Mouse (Mus musculus) stomach, embryonic 16.5 days (tissue): ENCODE results near the gene 2010300C02Rik. TPM values are rescaled to one million over a fixed set of nuclear protein-coding genes. Genes with fewer than 3 reads are reported as not detected.

Source experiments
- ATAC-seq: fragments of 200-750 bp; cut with Nextera tagmentation; 2 replicates; pipeline ENCODE4 v1.8.0; 2017; ENCODE audit warnings: moderate number of reproducible peaks, moderate TSS enrichment; ENCODE audit not compliant: insufficient read depth, low FRiP score
- H3K27ac ChIP-seq: fragments of 300-500 bp; sonication (generic); 2 replicates; pipeline ENCODE4 v1.5.1; 2014; ENCODE audit warnings: low read length
- H3K27me3 ChIP-seq: fragments of 300-500 bp; sonication (generic); 2 replicates; pipeline ENCODE4 v1.6.1; 2014; ENCODE audit warnings: low read length, control low read depth, mixed read lengths; ENCODE audit not compliant: control insufficient read depth, insufficient read depth
- H3K36me3 ChIP-seq: fragments of 300-500 bp; sonication (generic); 2 replicates; pipeline ENCODE4 v1.6.1; 2014; ENCODE audit warnings: low read length; ENCODE audit not compliant: control insufficient read depth, insufficient read depth
- H3K4me1 ChIP-seq: fragments of 300-500 bp; sonication (generic); 2 replicates; pipeline ENCODE4 v1.6.1; 2014; ENCODE audit warnings: low read length, control low read depth, mixed read lengths; ENCODE audit not compliant: control insufficient read depth, insufficient read depth
- H3K4me2 ChIP-seq: fragments of 300-500 bp; sonication (generic); 2 replicates; pipeline ENCODE4 v1.6.1; 2014; ENCODE audit warnings: low read depth, low read length, mixed read lengths
- H3K4me3 ChIP-seq: fragments of 300-500 bp; sonication (generic); replicated peaks from 2 replicates; pipeline ENCODE4 v1.5.1; 2014; ENCODE audit warnings: mild to moderate bottlenecking, low read length
- H3K9ac ChIP-seq: fragments of 300-500 bp; sonication (generic); 2 replicates; pipeline ENCODE4 v1.6.1; 2014; ENCODE audit warnings: low read length
- H3K9me3 ChIP-seq: fragments of 300-500 bp; sonication (generic); replicated peaks from 2 replicates; pipeline ENCODE4 v1.6.1; 2016; ENCODE audit warnings: low read length, control low read depth; ENCODE audit not compliant: control insufficient read depth
- WGBS: fragments of 180-500 bp; shearing (Covaris S2); extraction: QIAGEN DNeasy Blood & Tissue Kit; methylation state at CpG from one replicate; pipeline ENCODE4 v1.1.7; 2014; 5-methylcytosine and 5-hydroxymethylcytosine counted together
- polyA plus RNA-seq: library from polyadenylated mRNA; unstranded; fragments of >200 nt; fragmentation: Nextera tagmentation; extraction: Ambion mirVana; gene quantifications from 2 replicates; pipeline ENCODE4 v1.2.1, GENCODE M21; 2015

2010300C02Rik gene
- polyA plus RNA-seq, 1 experiment from 2014 or later = 10.3 TPM

- H3K36me3 ChIP-seq = no peaks in the 10 kb centered on the region
- H3K27ac ChIP-seq = no peak overlapping the region
- no peaks in the 10 kb centered on the region for H3K27me3 ChIP-seq
- no peaks in the 10 kb centered on the region for H3K9me3 ChIP-seq
- WGBS = 55% methylated on average over 5 of the region's 5 CpGs
- no peak overlapping the region for H3K9ac ChIP-seq
- H3K4me1 ChIP-seq = 0 out of 2 replicates have a peak, but pooled peaks cover 4% of the 10 kb centered on the region
- ATAC-seq = peak; percentile 73; the same call in 1 of the 2 replicates
- no peak overlapping the region for H3K4me3 ChIP-seq
- no peak overlapping the region for H3K4me2 ChIP-seq
These were observed 32.4 kb downstream of the 2010300C02Rik start for GRCm38 (mm10) chr1:37687515-37687914.

- Histone ChIP-seq H3K4me2 (no peak overlapping the region), H3K27ac (no peak overlapping the region), H3K27me3 (no peaks in the 10 kb centered on the region), H3K9ac (no peak overlapping the region), H3K4me1 (0 out of 2 replicates have a peak, but pooled peaks cover 4% of the 10 kb centered on the region), H3K9me3 (no peaks in the 10 kb centered on the region), H3K36me3 (no peaks in the 10 kb centered on the region), H3K4me3 (no peak overlapping the region)
- 0 out of 2 replicates have a peak, but pooled peaks have one; percentile 16 for ATAC-seq
- WGBS = 80% methylated on average over 15 of the region's 15 CpGs
These were observed 32.9 kb downstream of the 2010300C02Rik start for GRCm38 (mm10) chr1:37686953-37687441.

GRCm38 (mm10) chr1:37678327-37679123 lies 41.4 kb downstream of the 2010300C02Rik start:
- Histone ChIP-seq H3K4me2 (no peak overlapping the region), H3K9me3 (no peaks in the 10 kb centered on the region), H3K9ac (no peak overlapping the region), H3K4me1 (no peaks in the 10 kb centered on the region), H3K36me3 (no peaks in the 10 kb centered on the region), H3K4me3 (no peak overlapping the region), H3K27me3 (no peaks in the 10 kb centered on the region), H3K27ac (no peak overlapping the region)
- ATAC-seq = peak; percentile 50; the same call in 1 of the 2 replicates
- WGBS = 53% methylated on average over 9 of the region's 9 CpGs

GRCm38 (mm10) chr1:37676967-37677512 lies 42.8 kb downstream of the 2010300C02Rik start:
- WGBS = 76% methylated on average over 7 of the region's 7 CpGs
- H3K4me3 ChIP-seq = no peak overlapping the region

GRCm38 (mm10) chr1:37675444-37675843 lies 44.4 kb downstream of the 2010300C02Rik start:
- H3K36me3 ChIP-seq = no peaks in the 10 kb centered on the region
- H3K4me1 ChIP-seq = no peaks in the 10 kb centered on the region
- H3K9me3 ChIP-seq = no peaks in the 10 kb centered on the region
- ATAC-seq = no peak
- H3K4me2 ChIP-seq = no peak overlapping the region
- H3K27ac ChIP-seq = no peak overlapping the region
- no peak overlapping the region for H3K4me3 ChIP-seq
- H3K27me3 ChIP-seq = no peaks in the 10 kb centered on the region
- H3K9ac ChIP-seq = no peak overlapping the region
- 57% methylated on average over 6 of the region's 6 CpGs for WGBS

More at GRCm38 (mm10) chr1:37676967-37677512, 42.8 kb downstream of the 2010300C02Rik start:
- no peak for ATAC-seq
- H3K27me3 ChIP-seq = no peaks in the 10 kb centered on the region
- H3K27ac ChIP-seq = no peak overlapping the region
- H3K9ac ChIP-seq = no peak overlapping the region
- no peaks in the 10 kb centered on the region for H3K36me3 ChIP-seq
- H3K4me2 ChIP-seq = no peak overlapping the region
- no peaks in the 10 kb centered on the region for H3K4me1 ChIP-seq
- no peaks in the 10 kb centered on the region for H3K9me3 ChIP-seq

- ATAC-seq = no peak
- Histone ChIP-seq H3K36me3 (no peaks in the 10 kb centered on the region), H3K9me3 (no peaks in the 10 kb centered on the region), H3K9ac (no peak overlapping the region), H3K27ac (no peak overlapping the region), H3K4me1 (no peaks in the 10 kb centered on the region), H3K4me2 (no peak overlapping the region), H3K27me3 (no peaks in the 10 kb centered on the region), H3K4me3 (no peak overlapping the region)
- 84% methylated on average over 8 of the region's 8 CpGs for WGBS
These were observed 45.6 kb downstream of the 2010300C02Rik start for GRCm38 (mm10) chr1:37674266-37674665.

GRCm38 (mm10) chr1:37671316-37671715 lies 48.6 kb downstream of the 2010300C02Rik start:
- H3K36me3 ChIP-seq = no peaks in the 10 kb centered on the region
- WGBS = 48% methylated on average over 4 of the region's 4 CpGs
- H3K27me3 ChIP-seq = no peaks in the 10 kb centered on the region
- ATAC-seq = no peak
- no peak overlapping the region for H3K9ac ChIP-seq
- H3K9me3 ChIP-seq = no peaks in the 10 kb centered on the region
- H3K4me1 ChIP-seq = no peaks in the 10 kb centered on the region
- no peak overlapping the region for H3K27ac ChIP-seq
- H3K4me2 ChIP-seq = no peak overlapping the region
- H3K4me3 ChIP-seq = no peak overlapping the region

- no peaks in the 10 kb centered on the region for H3K27me3 ChIP-seq
- H3K4me1 ChIP-seq = no peaks in the 10 kb centered on the region
- no peak overlapping the region for H3K4me2 ChIP-seq
- H3K9ac ChIP-seq = no peak overlapping the region
- H3K36me3 ChIP-seq = no peaks in the 10 kb centered on the region
- ATAC-seq = no peak
- no peak overlapping the region for H3K27ac ChIP-seq
- no peak overlapping the region for H3K4me3 ChIP-seq
- H3K9me3 ChIP-seq = no peaks in the 10 kb centered on the region
- WGBS = 57% methylated on average over 6 of the region's 6 CpGs
These were observed 52.5 kb downstream of the 2010300C02Rik start for GRCm38 (mm10) chr1:37667386-37667785.

GRCm38 (mm10) chr1:37666587-37666986 lies 53.3 kb downstream of the 2010300C02Rik start:
- Histone ChIP-seq H3K36me3 (no peaks in the 10 kb centered on the region), H3K27me3 (no peaks in the 10 kb centered on the region), H3K9ac (no peak overlapping the region), H3K27ac (peak overlapping the region; percentile 80), H3K4me2 (peak overlapping the region; percentile 51), H3K9me3 (no peaks in the 10 kb centered on the region), H3K4me1 (no peaks in the 10 kb centered on the region), H3K4me3 (peak overlapping the region; percentile 12; the same call in 1 of the 2 replicates)
- peak; percentile 85 for ATAC-seq
- 43% methylated on average over 10 of the region's 10 CpGs for WGBS
